Mouse (Mus musculus) right cerebral cortex, adult 2 months (tissue): Measurements from ENCODE around the gene Ezh1.

Source experiments
- DNase-seq, 2 experiments: peaks; one replicate each; pipeline ENCODE4 v3.0.0; 2021 to 2022; ENCODE audit warnings: low spot score in 2 of 2

Ezh1 gene

DNA sequence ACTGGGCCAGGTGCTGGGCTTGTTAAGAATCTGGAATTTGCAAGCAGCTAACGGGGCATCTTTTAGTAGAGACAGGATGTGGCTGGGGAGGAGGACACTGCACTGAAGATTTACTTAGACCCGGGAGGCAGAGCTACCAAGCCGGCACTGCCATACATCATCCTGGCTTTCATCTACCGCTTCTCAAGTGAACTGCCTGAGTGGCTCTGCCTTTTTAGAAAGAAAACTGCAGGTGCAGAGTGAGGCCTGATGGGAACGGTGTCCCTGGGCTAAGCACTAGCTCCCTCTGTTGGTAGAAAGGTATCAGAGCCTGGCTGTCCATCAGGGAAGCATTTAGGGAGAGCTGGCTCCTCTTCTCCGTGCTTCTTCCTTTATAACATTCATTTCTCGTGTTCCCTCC, 25.3 kb downstream of the Ezh1 start:
- DNase-seq = peak; percentile 42 to 67

DNA sequence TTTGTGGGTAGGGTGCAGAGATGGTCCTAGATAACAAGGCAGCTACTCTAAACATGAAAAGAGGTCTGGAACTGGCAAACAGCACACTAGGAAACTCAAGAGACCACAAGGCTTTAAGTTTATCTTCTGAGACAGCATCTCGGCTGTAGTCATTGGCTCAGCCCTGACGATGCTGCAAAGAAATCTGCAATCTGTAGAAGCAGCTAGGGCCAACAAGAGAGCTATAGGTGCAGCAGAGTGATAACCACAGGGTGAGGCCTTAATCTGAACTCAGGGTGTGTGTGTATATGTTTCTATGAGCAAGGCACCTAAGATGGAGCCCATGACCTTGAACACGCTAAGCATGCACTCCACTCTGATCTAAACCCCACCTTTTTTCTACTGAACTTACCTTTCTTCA, 26.7 kb downstream of the Ezh1 start:
- no peak for DNase-seq

DNA sequence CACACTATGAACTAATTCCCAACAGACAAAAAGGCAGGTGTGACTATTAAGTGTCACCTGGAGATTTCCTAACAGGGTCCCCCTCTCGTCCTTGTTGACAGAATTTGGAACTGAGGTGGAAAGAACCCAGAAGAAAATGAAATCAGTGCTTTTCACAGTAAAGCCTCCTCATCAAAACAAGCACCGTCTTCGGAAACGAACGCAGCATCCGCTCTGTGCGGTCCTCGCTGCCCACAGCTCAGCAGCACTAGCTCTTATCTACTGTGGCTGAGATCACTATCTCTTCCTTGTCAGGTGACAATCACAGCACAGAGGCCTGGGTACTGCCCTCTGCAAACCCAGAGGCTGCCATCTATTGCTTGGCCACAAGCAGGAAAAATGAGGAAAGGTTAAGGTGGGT, 30.1 kb downstream of the Ezh1 start:
- no peak for DNase-seq

DNA sequence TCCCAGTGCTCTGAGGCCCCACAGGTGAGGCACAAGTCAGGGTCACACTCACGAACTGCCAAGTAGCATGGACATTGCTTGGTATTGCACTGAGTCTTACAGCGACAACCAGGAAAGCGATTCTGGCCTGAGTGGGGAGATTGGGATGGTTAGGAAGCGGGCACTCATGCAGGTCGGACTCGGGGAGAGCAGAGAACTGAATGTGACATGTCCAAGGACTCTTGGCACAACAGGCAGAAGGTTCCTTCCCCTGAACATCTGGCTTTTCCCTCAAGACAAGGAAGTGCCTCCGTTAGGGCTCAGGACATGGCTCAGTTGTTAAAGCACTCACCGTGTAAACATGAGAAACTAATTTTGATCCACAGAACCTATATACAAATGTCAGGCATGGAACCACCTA, 30.7 kb downstream of the Ezh1 start:
- no peak for DNase-seq

DNA sequence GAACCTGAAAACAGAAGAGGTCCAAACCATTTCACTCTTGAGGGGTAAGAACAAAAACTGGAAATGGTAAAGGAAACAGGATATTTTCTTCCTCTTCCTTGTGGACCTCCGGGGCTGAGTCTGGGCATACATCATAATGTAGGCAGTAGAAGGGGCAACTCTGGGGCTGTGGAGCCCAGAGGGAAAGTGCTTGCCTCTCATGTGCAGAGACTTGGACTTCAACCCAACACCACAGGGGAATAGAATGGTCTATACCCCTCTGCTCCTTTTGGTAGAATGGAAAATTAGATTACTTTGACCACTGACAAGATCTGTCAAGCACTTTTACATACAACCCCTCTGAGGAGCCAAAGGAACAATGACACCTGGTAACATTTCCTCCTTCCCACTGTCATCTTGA, 31.2 kb downstream of the Ezh1 start:
- no peak for DNase-seq

DNA sequence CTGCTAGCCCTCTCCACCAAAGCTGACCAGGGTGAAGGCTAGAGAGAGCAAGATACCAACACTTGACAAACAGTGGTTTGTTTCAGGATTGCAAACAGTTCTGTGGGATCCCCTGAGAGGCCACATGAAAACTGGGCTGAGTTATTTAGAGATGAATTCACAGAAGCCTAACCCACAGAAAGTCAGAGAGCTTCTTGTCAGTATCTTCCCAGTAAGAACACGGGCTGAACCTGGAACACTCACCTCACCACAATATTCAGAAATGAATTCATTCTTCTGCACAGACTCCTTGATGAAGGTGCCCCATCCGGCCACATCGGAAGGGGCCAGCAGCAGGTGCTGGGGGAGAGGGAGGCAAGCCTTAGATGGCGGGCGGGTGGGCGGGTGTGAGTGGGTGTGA, 31.6 kb downstream of the Ezh1 start:
- DNase-seq = no peak

DNA sequence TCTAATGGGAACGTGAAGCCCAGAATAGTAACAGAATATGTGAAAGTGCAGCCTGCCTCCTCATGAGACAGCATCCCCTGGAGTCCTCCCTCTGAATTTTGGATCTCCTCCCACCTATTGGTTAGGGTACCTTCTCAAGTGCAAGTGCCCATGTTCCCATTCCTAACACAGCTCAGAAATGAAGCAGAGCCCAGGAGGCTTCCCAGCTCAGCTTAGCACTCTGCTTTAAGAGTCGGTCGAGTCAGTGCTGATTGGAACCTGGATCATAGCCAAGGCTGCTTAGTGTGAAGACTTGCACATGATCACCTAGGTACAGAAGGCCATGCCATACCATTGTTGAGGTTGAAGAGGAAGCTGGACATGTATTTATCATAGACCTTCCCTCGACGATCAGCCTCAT, 32.1 kb downstream of the Ezh1 start:
- no peak for DNase-seq

DNA sequence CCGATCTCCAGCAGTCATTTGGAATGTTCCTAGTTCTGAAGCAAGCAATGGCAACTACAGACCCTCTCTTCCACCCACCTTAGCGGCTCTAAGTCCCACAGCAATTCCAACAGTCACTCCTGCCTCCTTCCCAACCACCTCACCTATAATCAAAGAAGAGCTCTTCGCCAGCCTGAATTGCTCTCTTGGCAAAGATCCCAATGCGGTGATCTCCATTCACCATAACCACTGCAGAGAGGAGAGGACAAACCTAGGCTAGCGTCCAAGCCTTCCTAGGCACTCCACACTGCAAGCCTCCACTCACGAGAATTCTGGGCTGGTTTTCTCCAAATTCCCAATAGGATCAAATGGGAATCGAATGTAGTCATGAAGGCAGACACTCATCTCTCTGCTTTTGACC, 33.2 kb downstream of the Ezh1 start:
- no peak for DNase-seq

DNA sequence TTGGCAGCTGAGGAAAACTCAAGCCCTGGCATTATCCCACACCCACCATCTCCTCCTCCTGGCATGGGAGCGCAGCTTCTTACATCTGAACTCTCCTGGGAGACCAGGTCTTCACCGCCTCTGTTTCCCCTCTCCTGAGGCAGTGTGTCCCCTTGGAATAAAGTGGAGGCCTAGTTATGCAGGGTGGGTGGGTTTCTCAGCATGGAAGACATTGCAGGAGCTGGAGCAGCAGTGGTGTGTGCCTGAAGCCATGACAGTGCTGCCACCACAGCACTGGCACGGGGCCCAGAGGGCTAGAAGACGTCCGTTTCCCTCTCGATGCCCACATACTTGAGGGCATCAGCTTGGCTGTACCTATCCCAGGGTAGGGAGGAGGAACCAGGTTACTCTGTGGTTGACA, 33.6 kb downstream of the Ezh1 start:
- no peak for DNase-seq

DNA sequence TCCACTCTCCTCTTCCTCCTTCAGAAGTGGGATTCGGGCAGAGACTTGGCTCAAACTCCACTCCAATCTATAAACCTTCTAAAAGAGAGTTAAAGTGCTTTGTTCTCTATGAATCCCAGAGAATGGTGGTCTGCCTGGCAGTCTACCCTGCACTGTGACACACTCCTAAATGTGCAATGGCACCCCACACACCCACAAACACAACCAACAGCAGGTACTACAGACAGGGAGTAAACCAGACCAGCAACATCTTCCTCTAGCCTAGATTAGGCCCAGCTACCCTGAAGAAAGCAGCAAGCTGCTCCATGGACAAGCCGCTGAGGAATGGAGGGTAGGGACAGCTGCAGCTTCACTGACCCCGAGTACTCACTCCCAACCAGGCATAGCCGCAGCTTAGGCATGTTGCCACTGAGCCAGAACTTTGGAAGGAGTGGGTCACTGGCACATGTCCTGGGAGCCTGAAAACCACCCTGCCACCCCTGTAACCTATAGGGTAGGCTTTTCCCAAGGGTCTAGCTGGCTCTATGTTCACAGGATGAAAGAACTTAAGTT, 34.3 kb downstream of the Ezh1 start:
- DNase-seq = no peak

DNA sequence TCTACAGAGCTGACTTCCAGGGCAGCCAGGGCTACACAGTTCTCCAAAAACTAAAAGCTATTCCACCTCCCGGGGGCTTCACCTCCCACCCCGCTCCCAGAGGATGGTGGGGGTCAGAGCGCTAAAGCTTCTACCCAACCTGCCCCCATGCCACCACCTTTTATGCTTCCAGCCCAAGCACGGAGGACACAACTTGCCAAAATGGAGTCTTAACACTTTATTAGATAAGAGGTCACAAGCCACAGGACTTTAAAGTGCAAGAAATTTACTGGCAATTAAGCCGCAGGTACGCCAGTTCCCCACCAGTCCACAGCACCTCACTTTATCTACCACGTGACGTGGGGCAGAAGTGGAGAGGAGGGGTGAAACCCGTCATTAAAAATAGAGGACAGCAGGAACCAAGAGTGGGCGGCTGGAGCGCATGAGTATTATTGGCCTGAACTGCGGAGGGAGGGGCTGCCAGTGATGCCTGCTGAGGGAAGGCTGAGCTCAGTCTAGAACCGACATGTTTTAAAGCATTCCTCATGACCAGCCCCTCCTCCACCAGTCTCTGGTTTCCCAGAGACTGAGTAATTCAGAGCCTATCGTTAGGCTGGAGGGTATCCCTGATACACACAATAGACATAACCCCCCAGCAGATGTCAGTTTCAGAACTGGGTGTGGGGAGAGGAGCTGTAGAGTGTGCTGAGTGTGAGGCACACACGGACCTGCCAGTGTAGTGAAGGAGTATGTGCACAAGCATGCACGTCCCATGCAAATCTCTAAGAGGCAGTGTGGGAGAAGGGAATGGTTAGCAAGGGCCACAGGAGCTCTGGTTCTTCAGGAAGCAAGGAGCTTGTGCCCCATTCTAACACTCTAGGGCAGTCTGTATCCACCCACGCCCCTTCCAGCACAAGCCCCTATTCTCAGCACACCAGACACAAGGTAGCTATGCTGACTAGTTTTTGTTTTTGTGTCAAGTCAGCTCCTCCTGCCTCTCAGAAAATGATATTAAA, 35.1 kb downstream of the Ezh1 start:
- peak in 1 of 2 experiments; percentile 43 for DNase-seq

DNA sequence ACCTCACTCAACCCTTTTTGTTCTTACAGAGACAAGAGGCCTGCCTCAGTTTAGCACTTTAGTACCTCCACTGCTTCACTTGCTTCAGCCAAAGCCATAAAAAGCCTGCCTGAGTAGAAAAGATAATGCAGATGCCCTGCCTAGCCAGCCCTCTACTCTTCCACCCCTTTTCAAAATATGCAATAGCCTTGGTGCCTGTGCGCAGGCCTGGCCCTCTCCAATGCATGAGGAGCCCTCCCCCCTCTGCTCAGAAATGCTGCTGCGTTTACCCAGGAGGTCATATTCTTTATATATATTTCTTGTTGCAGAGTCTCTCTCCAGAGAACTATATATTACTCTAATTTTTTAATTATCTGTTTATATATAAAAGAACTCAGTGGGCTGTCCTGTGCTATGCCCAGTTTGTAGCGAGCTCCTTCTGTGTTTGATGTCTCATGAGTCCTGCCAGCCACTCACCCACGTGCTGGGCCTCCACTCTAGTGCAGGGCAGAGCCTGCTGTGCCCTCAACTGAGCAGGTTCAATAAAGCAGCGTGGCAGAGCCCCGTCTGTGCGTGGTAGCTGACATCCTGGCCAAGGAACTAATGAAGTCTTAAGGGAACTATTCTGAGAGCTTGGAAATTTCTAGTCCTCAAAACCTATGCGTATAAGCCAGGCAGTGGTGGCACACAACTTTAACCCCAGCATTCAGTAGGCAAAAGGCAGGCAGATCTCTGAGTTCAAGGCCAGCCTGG, 35.9 kb downstream of the Ezh1 start:
- DNase-seq = no peak

DNA sequence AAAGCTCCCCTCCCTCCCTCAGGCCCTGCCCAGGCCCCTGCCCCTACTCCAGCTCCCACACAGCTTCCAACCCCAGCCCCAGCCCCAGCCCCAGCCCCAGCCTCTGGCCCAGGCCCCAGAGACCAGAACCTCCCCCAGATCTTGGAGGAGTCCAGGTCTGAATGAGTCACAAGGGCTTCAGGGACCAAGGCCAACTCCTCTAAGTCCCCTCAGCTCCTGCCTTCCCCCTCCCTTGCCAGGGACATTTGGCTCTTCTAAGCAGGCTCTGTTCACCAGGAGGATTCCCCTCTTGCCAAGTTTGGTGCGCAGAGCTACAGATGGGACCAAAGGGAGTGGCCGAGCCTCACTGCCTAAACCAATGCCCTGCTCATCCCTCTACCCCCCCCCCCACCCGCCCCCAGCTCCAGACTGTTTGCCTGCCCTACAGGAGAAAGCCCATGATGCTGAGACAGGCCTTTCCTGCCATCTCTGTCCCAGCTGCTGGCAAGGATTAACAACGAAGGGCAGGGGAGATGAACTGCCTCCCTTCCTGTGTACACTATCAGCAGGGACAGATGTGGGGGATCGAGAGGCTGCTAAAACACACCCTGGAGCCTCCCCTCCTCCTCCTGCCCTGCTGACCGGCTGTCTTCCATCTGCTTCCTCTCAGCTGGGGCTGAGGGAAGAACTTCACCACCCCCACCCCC, 36.6 kb downstream of the Ezh1 start:
- DNase-seq = peak in 1 of 2 experiments; percentile 49

DNA sequence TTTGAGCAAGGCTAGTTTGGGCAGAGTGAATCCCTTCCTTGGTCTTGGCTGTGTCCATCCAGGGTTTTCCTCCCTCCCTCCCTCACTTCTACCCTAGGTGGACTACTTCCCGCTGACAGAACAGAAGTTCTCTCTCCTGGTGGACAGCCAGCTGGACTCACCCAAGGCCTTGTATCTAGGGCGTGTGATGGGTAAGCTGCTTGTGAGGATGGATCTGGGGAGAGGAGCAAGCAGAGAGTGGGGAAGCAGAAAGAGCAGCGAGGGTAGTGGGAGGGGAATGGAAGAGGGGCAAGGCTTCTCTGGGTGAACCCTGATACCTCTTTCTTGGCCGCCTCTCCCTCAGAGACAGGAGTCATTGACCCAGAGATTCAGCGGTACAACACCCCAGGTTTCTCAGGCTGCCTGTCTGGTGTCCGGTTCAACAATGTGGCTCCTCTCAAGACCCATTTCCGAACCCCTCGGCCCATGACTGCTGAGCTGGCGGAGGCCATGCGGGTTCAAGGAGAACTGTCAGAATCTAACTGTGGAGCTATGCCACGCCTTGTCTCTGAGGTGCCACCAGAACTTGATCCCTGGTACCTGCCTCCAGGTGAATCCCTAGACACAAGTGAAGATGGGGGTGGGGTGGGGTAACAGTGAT, 38.0 kb downstream of the Ezh1 start:
- no peak for DNase-seq

DNA sequence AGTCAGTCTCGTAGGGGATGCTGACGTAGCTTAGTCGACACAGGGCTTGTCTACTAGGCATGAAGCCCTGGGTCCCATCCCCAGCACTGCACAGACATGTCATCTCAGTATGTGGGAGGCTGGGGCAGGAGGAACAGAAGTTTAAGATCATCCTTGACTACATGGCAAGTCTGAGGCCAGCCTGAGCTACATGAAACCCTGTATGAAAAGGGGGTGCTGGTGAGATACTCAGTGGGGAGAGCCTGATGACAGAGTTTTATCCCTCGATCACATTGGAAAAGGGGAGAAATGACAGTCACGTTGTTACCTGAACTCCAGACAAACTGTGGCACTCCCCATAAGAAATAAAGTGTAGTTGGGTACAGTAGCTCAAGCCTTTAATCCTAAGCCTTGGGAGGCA, 38.7 kb downstream of the Ezh1 start:
- DNase-seq = no peak

DNA sequence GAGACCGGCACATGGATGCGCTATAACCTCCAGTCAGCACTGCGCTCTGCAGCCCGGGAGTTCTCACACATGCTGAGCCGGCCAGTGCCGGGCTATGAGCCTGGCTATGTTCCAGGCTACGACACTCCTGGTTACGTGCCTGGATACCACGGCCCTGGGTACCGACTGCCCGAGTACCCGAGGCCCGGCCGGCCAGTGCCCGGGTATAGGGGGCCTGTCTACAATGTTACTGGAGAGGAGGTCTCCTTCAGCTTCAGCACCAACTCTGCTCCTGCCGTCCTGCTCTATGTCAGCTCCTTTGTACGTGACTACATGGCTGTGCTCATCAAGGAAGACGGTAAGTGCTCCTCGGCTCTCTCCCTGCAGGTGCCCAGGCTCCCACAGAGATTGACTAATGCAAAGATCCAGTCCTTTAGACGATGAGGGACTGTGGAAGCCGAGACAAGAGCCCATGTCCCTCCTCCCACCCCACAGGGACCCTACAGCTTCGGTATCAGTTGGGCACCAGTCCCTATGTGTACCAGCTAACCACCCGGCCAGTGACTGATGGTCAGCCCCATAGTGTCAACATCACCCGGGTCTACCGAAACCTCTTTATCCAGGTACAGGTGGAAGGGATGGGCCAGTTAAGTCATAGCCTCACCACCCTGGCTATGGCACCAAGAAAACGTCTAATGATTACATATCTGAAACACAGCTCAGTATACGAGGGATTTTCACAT, 39.6 kb downstream of the Ezh1 start:
- DNase-seq = no peak

DNA sequence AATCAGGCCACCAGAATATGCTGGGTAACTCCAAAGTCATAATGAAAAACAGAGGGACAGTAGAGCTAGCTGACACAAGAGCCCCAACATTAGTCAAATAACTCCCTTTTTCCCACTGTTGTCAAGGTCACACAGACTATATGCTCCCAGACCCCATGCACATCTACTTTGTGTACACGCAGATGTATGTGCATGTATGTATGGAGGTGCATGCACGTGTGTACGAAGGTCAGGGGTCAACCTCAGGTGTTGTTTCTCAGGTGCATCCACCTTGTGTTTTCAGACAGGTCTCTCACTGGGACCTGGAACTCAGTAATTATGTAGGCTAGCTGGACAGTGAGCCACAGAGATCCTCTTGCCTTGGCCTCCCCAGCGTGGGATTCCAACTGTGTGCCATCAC, 40.8 kb downstream of the Ezh1 start:
- DNase-seq = no peak

DNA sequence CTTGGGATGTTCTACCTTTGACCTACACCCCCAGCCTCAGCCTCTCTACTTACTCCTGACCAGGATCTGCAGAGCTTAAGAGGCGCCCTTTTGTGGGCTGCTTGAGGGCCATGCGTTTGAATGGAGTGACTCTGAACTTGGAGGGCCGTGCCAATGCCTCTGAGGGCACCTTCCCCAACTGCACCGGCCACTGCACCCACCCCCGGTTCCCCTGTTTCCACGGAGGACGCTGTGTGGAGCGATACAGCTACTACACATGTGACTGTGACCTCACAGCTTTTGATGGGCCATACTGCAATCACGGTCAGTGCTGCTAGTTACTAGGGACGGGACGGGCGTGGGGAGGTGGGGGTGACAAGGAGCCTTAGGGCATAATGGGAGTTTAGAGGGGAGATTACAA, 41.3 kb downstream of the Ezh1 start:
- no peak for DNase-seq

DNA sequence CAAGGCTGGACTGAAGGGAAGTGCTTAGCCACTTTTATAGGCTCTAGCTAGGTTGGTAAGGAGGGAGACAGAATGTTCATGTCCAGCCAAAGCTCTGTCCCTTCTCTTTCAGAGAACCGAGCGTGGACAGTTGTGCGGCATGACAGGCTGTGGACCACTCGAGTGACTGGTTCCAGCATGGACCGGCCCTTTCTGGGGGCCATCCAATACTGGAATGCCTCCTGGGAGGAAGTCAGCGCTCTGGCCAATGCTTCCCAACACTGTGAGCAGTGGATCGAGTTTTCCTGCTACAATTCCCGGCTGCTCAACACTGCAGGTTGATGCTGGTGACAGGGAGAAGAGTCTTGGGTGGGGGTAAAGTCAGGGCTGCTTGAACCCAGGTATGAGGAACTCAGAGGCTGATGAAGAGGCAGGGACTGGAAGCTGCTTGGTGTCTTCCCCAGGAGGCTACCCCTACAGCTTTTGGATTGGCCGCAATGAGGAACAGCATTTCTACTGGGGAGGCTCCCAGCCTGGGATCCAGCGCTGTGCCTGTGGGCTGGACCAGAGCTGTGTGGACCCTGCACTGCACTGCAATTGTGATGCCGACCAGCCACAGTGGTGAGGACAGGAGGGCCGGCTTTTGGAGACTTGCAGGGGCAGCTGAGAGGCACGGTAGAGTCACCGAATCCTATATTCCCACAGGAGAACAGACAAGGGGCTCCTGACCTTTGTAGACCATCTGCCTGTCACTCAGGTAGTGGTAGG, 43.3 kb downstream of the Ezh1 start:
- no peak for DNase-seq

DNA sequence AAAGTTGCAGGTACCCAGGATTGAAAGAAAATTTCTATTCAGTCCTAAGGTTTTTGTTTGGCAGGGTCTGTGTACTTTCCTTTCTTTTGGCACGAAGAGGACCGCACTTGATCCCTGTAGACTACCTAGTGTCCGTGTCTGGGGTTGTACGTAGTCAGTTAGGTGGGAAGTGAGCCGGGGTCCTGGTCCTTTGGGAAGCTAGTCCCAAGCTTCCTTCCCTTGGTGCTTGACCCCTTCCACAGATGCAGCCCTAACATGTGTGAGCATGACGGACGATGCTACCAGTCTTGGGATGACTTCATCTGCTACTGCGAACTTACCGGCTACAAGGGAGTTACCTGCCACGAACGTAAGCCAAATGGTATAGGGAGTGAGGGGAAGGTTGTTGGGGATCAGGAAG, 44.3 kb downstream of the Ezh1 start:
- no peak for DNase-seq
